18 mouse cellular contexts compared by ENCODE assay signal in the genomic region with DNA sequence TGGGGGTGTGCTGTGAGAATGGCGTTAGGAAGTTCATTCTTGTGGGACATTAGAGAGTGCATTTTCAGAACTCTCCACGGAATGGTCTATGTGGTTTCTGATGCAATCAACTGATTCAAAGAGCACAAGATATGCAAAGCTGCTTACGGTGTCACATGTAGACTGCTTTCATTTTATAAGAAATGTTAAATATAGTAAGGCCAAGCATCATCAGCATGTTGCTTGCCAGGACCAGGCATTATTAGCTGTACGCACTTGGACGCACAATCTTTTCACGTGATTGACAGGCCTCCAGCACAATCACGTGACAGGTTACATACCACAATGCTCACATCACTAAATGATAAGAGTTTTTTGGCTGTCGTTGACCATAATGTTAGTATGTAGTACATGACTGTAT. TPM values are rescaled to one million over a fixed set of nuclear protein-coding genes. Genes with fewer than 3 reads are reported as not detected.
DNase-seq lines count a peak whose midpoint lies in the region; ATAC-seq and TF ChIP-seq lines count a peak whose summit lies in the region.
"Had no signal": no experiment of that assay in that cellular context is flagged by ENCODE, and none has a peak within 500 bp of the region (broad histone marks: within the 10 kb centered on the region; RNA-seq: fewer than 3 reads in every experiment).

No protein-coding gene starts in this region.

- ATAC-seq in granulocyte monocyte progenitor cell, adult 5-6 weeks (replicated peaks; ENCODE audit: poor library complexity, severe bottlenecking) = peak; percentile 56
- ATAC-seq: intestine, embryonic 16.5 days; liver, embryonic 12.5 days; lung, postnatal 0 days had no signal

- H3K4me3 ChIP-seq in CH12.LX (replicated peaks in 1 of 3; ENCODE audit: low read depth in 2 of 3, low read length in 2 of 3, poor library complexity in 1 of 3) = no peak overlapping the region
- H3K4me3 ChIP-seq: hindbrain, embryonic 15.5 days; layer of hippocampus, adult 2 months; limb, embryonic 10.5 days; liver, embryonic 12.5 days; stomach, embryonic 15.5 days had no signal

- no peak for TF ChIP-seq RAD21 in CH12.LX (IDR thresholded peaks at IDR 0.05; ENCODE audit: low read depth, low read length)

- no peaks in the 10 kb centered on the region for H3K27me3 ChIP-seq in CH12.LX (replicated peaks)
- H3K27me3 ChIP-seq: hindbrain, embryonic 15.5 days; liver, embryonic 12.5 days; stomach, embryonic 15.5 days had no signal

- no peak overlapping the region for H3K9ac ChIP-seq in CH12.LX (ENCODE audit: insufficient read depth, low read depth)
- H3K9ac ChIP-seq: hindbrain, embryonic 15.5 days; liver, embryonic 12.5 days; stomach, embryonic 15.5 days had no signal

- TF ChIP-seq EP300 in CH12.LX (IDR thresholded peaks at IDR 0.05; ENCODE audit: low read length) = no peak

- in situ Hi-C loops in CH12.LX (cut with MboI; ENCODE audit: low pct_ligation_motif_present, low pct_unique_long_range_greater_than_20kb, low sequenced_read_pairs) = no loop called here

- peaks cover 2% of the 10 kb centered on the region; the same call in 1 of the 2 replicates for H3K79me2 ChIP-seq in CH12.LX (replicated peaks; ENCODE audit: control insufficient read depth, extremely low read depth, insufficient read depth, poor library complexity, severe bottlenecking)

- H3K4me1 ChIP-seq in CH12.LX (ENCODE audit: control insufficient read depth in 1 of 2, insufficient read depth in 2 of 2) = peaks cover 4 to 27% of the 10 kb centered on the region in 2 experiments
- H3K4me1 ChIP-seq: stomach, embryonic 15.5 days had no signal

- dilution Hi-C loops in CH12.LX (cut with MboI; ENCODE audit: extremely low pct_ligation_motif_present, extremely low pct_unique_long_range_greater_than_20kb, low sequenced_read_pairs) = no loop called here

- H3K9me3 ChIP-seq in CH12.LX (replicated peaks; ENCODE audit: low read length) = no peaks in the 10 kb centered on the region
- H3K9me3 ChIP-seq: hindbrain, embryonic 15.5 days; limb, embryonic 10.5 days; liver, embryonic 12.5 days; stomach, embryonic 15.5 days had no signal

- no peaks in the 10 kb centered on the region for H3K36me3 ChIP-seq in CH12.LX (replicated peaks in 1 of 2; ENCODE audit: control insufficient read depth in 1 of 2, insufficient read depth in 1 of 2, low read length in 1 of 2)
- H3K36me3 ChIP-seq: hindbrain, embryonic 15.5 days; limb, embryonic 10.5 days; liver, embryonic 12.5 days; stomach, embryonic 15.5 days had no signal

- H3K27ac ChIP-seq in CH12.LX (ENCODE audit: insufficient read depth, low read depth) = no peak overlapping the region
- H3K27ac ChIP-seq: hindbrain, embryonic 15.5 days; layer of hippocampus, adult 2 months; limb, embryonic 10.5 days; liver, embryonic 12.5 days; stomach, embryonic 15.5 days had no signal

- DNase-seq in lung, postnatal 36 days = peak; percentile 14
- no peak for DNase-seq in lung, adult 18-20 months
- DNase-seq in CH12.LX (ENCODE audit: extremely low read depth) = no peak
- DNase-seq in thymus, adult 18-20 months = no peak
- no peak for DNase-seq in right cerebral cortex, postnatal 25 days
- DNase-seq in frontal cortex, adult 2 months (ENCODE audit: extremely low spot score in 1 of 2, low spot score in 1 of 2) = no peak
- DNase-seq: cerebellum, postnatal 14 days; gastrocnemius, postnatal 10 days; right cerebral cortex, postnatal 4 days had no signal

- no peak for TF ChIP-seq POLR2A in CH12.LX (IDR thresholded peaks at IDR 0.05; ENCODE audit: low read depth, low read length)

- H3K4me2 ChIP-seq in CH12.LX (ENCODE audit: insufficient read depth, low read depth, poor library complexity, severe bottlenecking) = peak overlapping the region; percentile 44; the same call in 1 of the 2 replicates
- H3K4me2 ChIP-seq: heart, embryonic 11.5 days; hindbrain, embryonic 15.5 days; liver, embryonic 12.5 days; stomach, embryonic 15.5 days had no signal

- no peak for TF ChIP-seq CTCF in CH12.LX (conservative IDR thresholded peaks at IDR 0.05 in 1 of 2, IDR thresholded peaks at IDR 0.05 in 1 of 2; ENCODE audit: low read depth in 2 of 2, low read length in 2 of 2)

TF ChIP-seq in CH12.LX, 34 proteins besides CTCF, POLR2A, EP300 and RAD21:
- TF ChIP-seq KAT2A (IDR thresholded peaks at IDR 0.05; ENCODE audit: insufficient replicate concordance, low read length) (no peak), MAZ (IDR thresholded peaks at IDR 0.05; ENCODE audit: low read depth, low read length) (no peak), USF1 (IDR thresholded peaks at IDR 0.05; ENCODE audit: low read depth, low read length) (peak; percentile 28), BHLHE40 (IDR thresholded peaks at IDR 0.05; ENCODE audit: low read depth, low read length) (peak; percentile 72), USF2 (conservative IDR thresholded peaks at IDR 0.05; ENCODE audit: low read depth, low read length) (no peak; the same call in 1 of the 2 replicates), ZMIZ1 (IDR thresholded peaks at IDR 0.05; ENCODE audit: low read depth, low read length) (no peak), ELF1 (IDR thresholded peaks at IDR 0.05; ENCODE audit: low read depth, low read length) (no peak), ETS1 (conservative IDR thresholded peaks at IDR 0.05; ENCODE audit: low read depth, low read length) (peak; percentile 24; the same call in 1 of the 2 replicates), TBP (conservative IDR thresholded peaks at IDR 0.05; ENCODE audit: low read depth, low read length) (no peak), IRF4 (IDR thresholded peaks at IDR 0.05; ENCODE audit: low read depth, low read length) (no peak), CHD1 (IDR thresholded peaks at IDR 0.05; ENCODE audit: low read depth, low read length) (no peak)
TF ChIP-seq in CH12.LX: peak in this region for 3.

RNA-seq across cellular contexts. Expression of a gene that starts 4.6 kb away (rescaled TPM):
- total RNA-seq in CH12.LX (2012; rRNA removed) = 29.0 and 32.7 TPM in 2 replicates
- 33.0 and 39.1 TPM in 2 replicates for total RNA-seq in CH12.LX (2014; rRNA removed)
- polyA plus RNA-seq in CH12.LX (2012; ENCODE audit: insufficient read length, low read depth) = 97.5 and 102 TPM in 2 replicates
- 166 and 193 TPM in 2 replicates for total RNA-seq in granulocyte monocyte progenitor cell, adult 5-6 weeks (2014; fragmentation: Nextera tagmentation)
- 80.4 and 94.7 TPM in 2 replicates for total RNA-seq in granulocyte monocyte progenitor cell, adult 5-6 weeks (2017)
- 724 and 734 TPM in 2 replicates for polyA plus RNA-seq in frontal cortex, adult 2 months (2012; rRNA removed)

RNA-seq across cellular contexts. Expression of a gene that starts 6.2 kb away (rescaled TPM):
- total RNA-seq in CH12.LX (2012; rRNA removed) = 7.3 and 9.2 TPM in 2 replicates
- 17.5 and 19.8 TPM in 2 replicates for total RNA-seq in CH12.LX (2014; rRNA removed)
- 11.3 and 14.3 TPM in 2 replicates for polyA plus RNA-seq in CH12.LX (2012; ENCODE audit: insufficient read length, low read depth)
- 47.9 and 50.2 TPM in 2 replicates for total RNA-seq in granulocyte monocyte progenitor cell, adult 5-6 weeks (2014; fragmentation: Nextera tagmentation)
- 49.0 and 52.6 TPM in 2 replicates for total RNA-seq in granulocyte monocyte progenitor cell, adult 5-6 weeks (2017)
- 14.3 and 18.7 TPM in 2 replicates for polyA plus RNA-seq in frontal cortex, adult 2 months (2012; rRNA removed)
